Mouse (Mus musculus) spleen, adult 2 months (tissue): ENCODE data around the gene Nup160.

Experiments used
- CTCF ChIP-seq: fragments of 200-500 bp; IDR thresholded peaks from 2 replicates; pipeline ENCODE4 v1.5.1; 2011; ENCODE audit warnings: mild to moderate bottlenecking, inconsistent platforms; ENCODE audit not compliant: insufficient read depth, insufficient read length, insufficient replicate concordance; ENCODE audit errors: extremely low read depth
- POLR2A ChIP-seq: fragments of 200-500 bp; IDR thresholded peaks from 2 replicates; pipeline ENCODE4 v1.6.1; 2011; ENCODE audit warnings: low read depth, low read length, inconsistent platforms

- TF ChIP-seq CTCF (no peak), POLR2A (no peak)
These were observed 6.7 kb upstream of the Nup160 start for GRCm38 (mm10) chr2:90670343-90670742.
